Mouse (Mus musculus) forebrain, embryonic 16.5 days (tissue): ENCODE results near the gene Eno2. TPM values are rescaled to one million over a fixed set of nuclear protein-coding genes. Genes with fewer than 3 reads are reported as not detected.

Experiments used
- ATAC-seq: fragments of 200-750 bp; cut with Nextera tagmentation; 2 replicates; pipeline ENCODE4 v1.8.0; 2017; ENCODE audit warnings: mild to moderate bottlenecking, moderate library complexity
- H3K27ac ChIP-seq: fragments of 300-500 bp; sonication (generic); 2 replicates; pipeline ENCODE4 v1.5.1; 2014; ENCODE audit warnings: low read length, control low read depth
- H3K27me3 ChIP-seq: fragments of 300-500 bp; sonication (generic); replicated peaks from 2 replicates; pipeline ENCODE4 v1.6.1; 2014; ENCODE audit warnings: low read length; ENCODE audit not compliant: control insufficient read depth, insufficient read depth
- H3K36me3 ChIP-seq: fragments of 300-500 bp; sonication (generic); 2 replicates; pipeline ENCODE4 v1.6.1; 2014; ENCODE audit not compliant: control insufficient read depth, insufficient read depth
- H3K4me1 ChIP-seq: fragments of 300-500 bp; sonication (generic); replicated peaks from 2 replicates; pipeline ENCODE4 v1.6.1; 2014; ENCODE audit warnings: low read length; ENCODE audit not compliant: control insufficient read depth, insufficient read depth
- H3K4me2 ChIP-seq: fragments of 300-500 bp; sonication (generic); 2 replicates; pipeline ENCODE4 v1.6.1; 2014; ENCODE audit warnings: mild to moderate bottlenecking, low read length, control low read depth
- H3K4me3 ChIP-seq: fragments of 300-500 bp; sonication (generic); replicated peaks from 2 replicates; pipeline ENCODE4 v1.5.1; 2014; ENCODE audit warnings: mild to moderate bottlenecking, low read length, control low read depth
- H3K9ac ChIP-seq: fragments of 300-500 bp; sonication (generic); replicated peaks from 2 replicates; pipeline ENCODE4 v1.6.1; 2014; ENCODE audit warnings: low read depth, low read length, control low read depth
- H3K9me3 ChIP-seq: fragments of 300-500 bp; sonication (generic); 2 replicates; pipeline ENCODE4 v1.6.1; 2016; ENCODE audit warnings: low read length; ENCODE audit not compliant: control insufficient read depth
- WGBS: fragments of 180-500 bp; shearing (Covaris S2); extraction: QIAGEN DNeasy Blood & Tissue Kit; methylation state at CpG from one replicate; pipeline ENCODE4 v1.1.7; 2014; 5-methylcytosine and 5-hydroxymethylcytosine counted together
- polyA plus RNA-seq: library from polyadenylated mRNA; unstranded; fragments of >200 nt; fragmentation: Nextera tagmentation; extraction: Ambion mirVana; gene quantifications from 2 replicates; pipeline ENCODE4 v1.2.1, GENCODE M21; 2015

Eno2 gene
- polyA plus RNA-seq, 1 experiment from 2014 or later, result 63.3 TPM

DNA sequence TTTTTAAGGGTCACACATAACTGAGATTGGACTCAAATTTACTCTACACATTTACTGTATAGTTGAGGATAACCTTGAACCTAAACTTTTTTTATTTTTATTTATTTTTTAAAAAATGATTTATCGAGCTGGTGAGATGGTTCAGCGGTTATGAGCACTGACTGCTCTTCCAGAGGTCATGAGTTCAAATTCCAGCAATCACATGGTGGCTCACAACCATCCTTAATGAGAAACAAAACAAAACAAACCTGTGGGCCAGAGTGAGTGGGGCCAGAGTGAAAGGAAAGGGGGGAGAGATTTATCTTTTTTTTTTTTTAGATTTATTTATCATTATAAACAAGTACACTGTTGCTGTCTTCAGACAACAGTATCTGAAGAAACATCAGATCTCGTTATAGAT lies 22.4 kb upstream of the Eno2 start:
- H3K4me3 ChIP-seq, result no peak overlapping the region
- H3K4me1 ChIP-seq, result no peaks in the 10 kb centered on the region
- H3K27me3 ChIP-seq, result no peaks in the 10 kb centered on the region
- no peak overlapping the region for H3K4me2 ChIP-seq
- WGBS, result 89% methylated on average over 3 of the region's 3 CpGs
- no peak overlapping the region for H3K9ac ChIP-seq
- no peaks in the 10 kb centered on the region for H3K36me3 ChIP-seq
- no peak overlapping the region for H3K27ac ChIP-seq
- no peaks in the 10 kb centered on the region for H3K9me3 ChIP-seq
- no peak for ATAC-seq

DNA sequence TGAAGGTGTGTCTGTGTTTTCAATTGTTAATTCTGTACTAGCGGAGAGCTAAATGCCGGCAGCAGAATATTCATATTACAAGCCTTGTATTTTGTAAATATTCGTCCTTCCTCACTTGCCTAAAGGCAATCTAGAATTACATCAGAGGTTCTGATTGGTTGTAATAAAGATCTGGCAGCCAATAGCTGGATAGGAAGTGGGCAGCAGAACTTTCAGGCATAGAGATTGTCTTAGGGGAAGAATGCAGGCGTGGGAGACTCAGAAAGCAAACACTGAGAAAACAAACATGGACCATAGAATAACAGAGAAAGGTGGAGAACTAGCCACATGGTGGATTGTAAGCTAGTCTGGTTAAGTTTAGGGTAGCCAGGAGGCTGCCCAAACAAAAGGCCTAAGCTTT lies 20.6 kb upstream of the Eno2 start:
- no peak overlapping the region for H3K4me3 ChIP-seq
- no peak overlapping the region for H3K9ac ChIP-seq

GRCm38 (mm10) chr6:124789519-124789918 lies 20.0 kb upstream of the Eno2 start:
- H3K27ac ChIP-seq, result no peak overlapping the region
- H3K9ac ChIP-seq, result no peak overlapping the region
- ATAC-seq, result no peak

More for the DNA sequence above, 20.6 kb upstream of the Eno2 start:
- H3K36me3 ChIP-seq, result no peaks in the 10 kb centered on the region
- H3K9me3 ChIP-seq, result no peaks in the 10 kb centered on the region
- no peak overlapping the region for H3K4me2 ChIP-seq
- H3K4me1 ChIP-seq, result no peaks in the 10 kb centered on the region
- H3K27me3 ChIP-seq, result no peaks in the 10 kb centered on the region
- WGBS, result 70% methylated on average over 4 of the region's 4 CpGs
- ATAC-seq, result no peak
- no peak overlapping the region for H3K27ac ChIP-seq

DNA sequence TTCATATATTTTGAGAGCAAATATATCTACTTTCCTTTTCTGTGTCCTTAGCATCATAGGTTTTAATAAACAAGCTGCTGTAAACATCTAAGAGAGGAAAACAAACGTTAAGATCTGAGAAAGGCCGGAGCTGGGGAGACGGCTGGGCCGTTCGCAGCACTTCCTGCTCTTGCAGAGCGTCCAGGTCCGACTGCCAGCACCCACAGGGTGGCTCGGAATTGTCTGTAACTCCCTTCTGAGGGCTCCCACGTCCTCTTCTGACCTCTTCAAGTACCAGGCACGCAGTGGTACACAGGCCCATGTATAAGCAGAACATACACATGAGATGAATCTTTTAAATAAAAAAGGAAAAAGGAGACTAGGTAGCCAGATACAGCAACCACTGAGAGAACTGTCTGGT lies 18.2 kb upstream of the Eno2 start:
- 0 out of 2 replicates have a peak, but pooled peaks cover under 1% of the 10 kb centered on the region for H3K4me1 ChIP-seq
- no peak overlapping the region for H3K9ac ChIP-seq
- H3K9me3 ChIP-seq, result no peaks in the 10 kb centered on the region
- no peaks in the 10 kb centered on the region for H3K27me3 ChIP-seq
- no peak for ATAC-seq
- no peak overlapping the region for H3K27ac ChIP-seq
- 85% methylated on average over 10 of the region's 10 CpGs for WGBS
- no peaks in the 10 kb centered on the region for H3K36me3 ChIP-seq
- no peak overlapping the region for H3K4me2 ChIP-seq
- H3K4me3 ChIP-seq, result no peak overlapping the region

More at GRCm38 (mm10) chr6:124789519-124789918, 20.0 kb upstream of the Eno2 start:
- WGBS, result 85% methylated on average over 4 of the region's 4 CpGs
- no peaks in the 10 kb centered on the region for H3K27me3 ChIP-seq
- H3K36me3 ChIP-seq, result no peaks in the 10 kb centered on the region
- H3K4me2 ChIP-seq, result no peak overlapping the region
- no peaks in the 10 kb centered on the region for H3K4me1 ChIP-seq
- H3K4me3 ChIP-seq, result no peak overlapping the region
- H3K9me3 ChIP-seq, result no peaks in the 10 kb centered on the region

DNA sequence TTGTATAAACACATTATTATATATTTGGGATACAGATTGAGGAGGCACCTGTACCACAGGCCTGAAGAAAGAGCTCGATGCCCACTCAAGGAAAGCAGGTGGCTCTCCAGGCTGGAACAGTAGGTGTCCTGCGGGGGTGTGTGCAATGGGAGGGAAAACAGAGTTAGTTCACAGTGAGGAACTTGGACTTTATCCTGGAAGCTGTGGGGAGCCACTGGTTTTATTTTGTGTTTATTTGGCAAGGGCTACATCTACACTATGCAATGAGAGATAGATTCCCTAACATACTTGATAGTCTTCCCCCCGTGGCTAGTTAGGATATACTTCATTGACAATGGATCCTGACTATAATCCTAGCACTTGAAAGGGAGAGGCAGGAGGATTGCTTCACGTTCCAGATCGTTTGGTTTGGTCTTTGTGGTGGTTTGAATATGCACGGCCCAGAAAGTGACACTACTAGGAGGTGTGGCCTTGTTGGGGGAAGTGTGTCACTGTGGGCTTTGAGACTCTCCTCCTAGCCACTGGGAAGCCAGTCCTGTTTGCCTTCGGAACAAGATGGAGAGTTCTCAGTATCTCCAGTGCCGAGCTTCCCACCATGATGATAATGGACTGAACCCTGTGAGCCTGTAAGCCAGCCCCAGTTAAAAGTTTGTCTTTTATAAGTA lies 17.4 kb upstream of the Eno2 start:
- ATAC-seq, result no peak; the same call in 1 of the 2 replicates
- H3K27ac ChIP-seq, result no peak overlapping the region
- no peaks in the 10 kb centered on the region for H3K9me3 ChIP-seq
- H3K4me1 ChIP-seq, result peaks cover 6% of the 10 kb centered on the region; the same call in 1 of the 2 replicates
- H3K4me2 ChIP-seq, result no peak overlapping the region
- H3K27me3 ChIP-seq, result no peaks in the 10 kb centered on the region
- no peaks in the 10 kb centered on the region for H3K36me3 ChIP-seq
- H3K4me3 ChIP-seq, result no peak overlapping the region
- H3K9ac ChIP-seq, result no peak overlapping the region
- WGBS, result 39% methylated on average over 8 of the region's 8 CpGs

- Histone ChIP-seq H3K4me1 (peaks cover 17% of the 10 kb centered on the region), H3K4me2 (peak overlapping the region; percentile 17; the same call in 1 of the 2 replicates), H3K27me3 (no peaks in the 10 kb centered on the region), H3K36me3 (no peaks in the 10 kb centered on the region), H3K9me3 (no peaks in the 10 kb centered on the region), H3K9ac (no peak overlapping the region), H3K4me3 (no peak overlapping the region), H3K27ac (no peak overlapping the region)
- WGBS, result 34% methylated on average over 6 of the region's 6 CpGs
- ATAC-seq, result no peak
Measured at GRCm38 (mm10) chr6:124782436-124782835, 13.0 kb upstream of the Eno2 start.

DNA sequence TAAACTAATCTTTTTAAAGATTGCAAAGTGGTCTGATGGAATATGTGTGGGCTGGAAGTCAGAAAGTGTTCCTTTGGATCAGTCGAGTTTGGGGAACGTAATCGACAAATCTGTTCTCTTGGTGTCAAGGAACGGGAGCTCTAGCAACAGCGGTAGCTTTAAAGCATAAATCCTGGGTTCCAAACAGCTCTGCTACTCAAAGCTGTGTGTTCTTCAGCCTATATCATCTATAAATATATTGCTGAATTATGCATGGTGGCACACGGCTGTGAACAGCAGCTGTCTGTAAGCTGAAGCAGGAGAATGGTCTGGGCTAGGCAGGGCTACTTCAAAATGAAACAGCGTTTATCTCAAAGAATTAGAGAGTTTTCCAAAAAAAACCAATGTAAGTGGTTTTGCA lies 11.4 kb upstream of the Eno2 start:
- WGBS, result 86% methylated on average over 7 of the region's 7 CpGs

GRCm38 (mm10) chr6:124779984-124780416 lies 10.5 kb upstream of the Eno2 start:
- peaks cover 17% of the 10 kb centered on the region for H3K4me1 ChIP-seq
- peak overlapping the region; percentile 40 for H3K4me3 ChIP-seq
- WGBS, result 1% methylated on average over 10 of the region's 10 CpGs
- peak overlapping the region; percentile 2; the same call in 1 of the 2 replicates for H3K9ac ChIP-seq
- H3K36me3 ChIP-seq, result no peaks in the 10 kb centered on the region
- no peaks in the 10 kb centered on the region for H3K27me3 ChIP-seq
- H3K27ac ChIP-seq, result no peak overlapping the region
- peak; percentile 35; the same call in 1 of the 2 replicates for ATAC-seq
- H3K9me3 ChIP-seq, result no peaks in the 10 kb centered on the region
- H3K4me2 ChIP-seq, result peak overlapping the region; percentile 79

More for the DNA sequence above, 11.4 kb upstream of the Eno2 start:
- H3K4me1 ChIP-seq, result peaks cover 17% of the 10 kb centered on the region
- no peak overlapping the region for H3K4me2 ChIP-seq
- no peak overlapping the region for H3K9ac ChIP-seq
- H3K36me3 ChIP-seq, result no peaks in the 10 kb centered on the region
- H3K27me3 ChIP-seq, result no peaks in the 10 kb centered on the region
- no peak overlapping the region for H3K27ac ChIP-seq
- H3K4me3 ChIP-seq, result no peak overlapping the region
- no peaks in the 10 kb centered on the region for H3K9me3 ChIP-seq
- no peak for ATAC-seq

- peak within 1 kb of the TSS; percentile 2; the same call in 1 of the 2 replicates for H3K9ac ChIP-seq
- no peak within 1 kb of the TSS for H3K27ac ChIP-seq
- H3K4me2 ChIP-seq, result peak within 1 kb of the TSS; percentile 79
- ATAC-seq, result peak; percentile 59
- no peaks in the 10 kb centered on the region for H3K9me3 ChIP-seq
- 2% methylated on average over 23 of the region's 23 CpGs for WGBS
- no peaks in the 10 kb centered on the region for H3K36me3 ChIP-seq
- H3K27me3 ChIP-seq, result no peaks in the 10 kb centered on the region
- peaks cover 17% of the 10 kb centered on the region for H3K4me1 ChIP-seq
- peak within 1 kb of the TSS; percentile 40 for H3K4me3 ChIP-seq
Measured at GRCm38 (mm10) chr6:124779222-124779983, 9.9 kb upstream of the Eno2 start, which contains the start of gene Lrrc23. Gene Lrrc23, minus strand, starts transcription at chr6:124779727.
